Mouse (Mus musculus): Measurements from ENCODE around the gene D1Pas1. TPM values are rescaled to one million over a fixed set of nuclear protein-coding genes. Genes with fewer than 3 reads are reported as not detected.

Gene D1Pas1
- polyA plus RNA-seq, 1 experiment from 2014 or later, result 0.08 TPM

DNA sequence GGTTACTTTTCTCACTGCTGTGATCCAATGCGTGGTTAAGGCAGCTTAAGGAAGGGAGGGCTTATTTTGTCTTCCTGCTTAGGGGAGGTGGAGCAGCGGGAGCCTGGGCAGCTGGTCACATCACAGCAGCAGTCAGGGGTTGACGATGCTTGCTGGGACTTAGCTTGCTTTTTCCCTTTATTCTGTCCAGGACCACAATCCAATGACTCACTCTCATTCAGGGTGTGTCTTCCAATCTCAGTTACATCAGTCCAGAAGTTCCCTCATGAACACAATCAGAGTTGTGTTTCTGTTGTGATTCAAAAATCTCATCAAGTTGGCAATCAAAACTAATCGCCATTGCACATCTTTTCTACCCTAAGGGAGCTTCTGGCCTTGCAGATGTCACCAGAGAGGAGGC lies 48.9 kb downstream of the D1Pas1 start:
- no peak for ATAC-seq (ENCODE audit: insufficient number of reproducible peaks, low FRiP score, low TSS enrichment, low read depth)
- Histone ChIP-seq H3K36me3 (no peaks in the 10 kb centered on the region), H3K9me3 (no peaks in the 10 kb centered on the region), H3K4me2 (no peak overlapping the region), H3K9ac (no peak overlapping the region), H3K4me1 (no peaks in the 10 kb centered on the region), H3K4me3 (no peak overlapping the region), H3K27me3 (no peaks in the 10 kb centered on the region), H3K27ac (no peak overlapping the region)
- 68% methylated on average over 4 of the region's 4 CpGs for WGBS

DNA sequence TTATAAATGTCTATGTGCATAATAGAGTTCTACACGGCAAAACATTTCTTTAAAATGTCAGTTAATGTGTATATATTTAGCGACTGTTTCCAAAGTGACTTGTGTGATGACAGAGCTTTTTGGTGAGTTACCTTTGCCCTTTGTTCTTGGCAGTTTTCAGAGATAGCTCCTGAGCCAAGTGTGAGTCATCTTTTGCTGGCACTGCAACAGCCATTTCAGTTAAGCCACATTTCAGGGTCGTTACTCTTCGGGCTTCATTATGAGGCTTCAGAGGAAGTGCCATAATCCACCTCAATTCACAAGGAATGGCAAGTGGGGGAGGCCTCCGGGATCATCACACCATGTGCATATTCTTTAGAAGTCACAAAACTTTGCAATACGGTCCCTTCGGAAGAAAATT lies 52.8 kb downstream of the D1Pas1 start:
- no peaks in the 10 kb centered on the region for H3K27me3 ChIP-seq
- no peaks in the 10 kb centered on the region for H3K9me3 ChIP-seq
- no peak overlapping the region for H3K4me2 ChIP-seq
- H3K36me3 ChIP-seq, result no peaks in the 10 kb centered on the region
- H3K4me1 ChIP-seq, result no peaks in the 10 kb centered on the region
- no peak overlapping the region for H3K4me3 ChIP-seq
- no peak overlapping the region for H3K27ac ChIP-seq
- no peak overlapping the region for H3K9ac ChIP-seq
- ATAC-seq (ENCODE audit: insufficient number of reproducible peaks, low FRiP score, low TSS enrichment, low read depth), result no peak
- 66% methylated on average over 7 of the region's 7 CpGs for WGBS

Other genes starting within 250 kb of the D1Pas1 start
- gene Rrp15, start 218.1 kb upstream of the D1Pas1 start, polyA plus RNA-seq (2015; fragmentation: Nextera tagmentation; extraction: Ambion mirVana), result 61.3 and 64.6 TPM in 2 replicates
- gene Spata17, start 248.0 kb downstream of the D1Pas1 start, polyA plus RNA-seq (2015; fragmentation: Nextera tagmentation; extraction: Ambion mirVana), result 0.23 and 0.34 TPM in 2 replicates
- gene Gpatch2, start 248.1 kb downstream of the D1Pas1 start, polyA plus RNA-seq (2015; fragmentation: Nextera tagmentation; extraction: Ambion mirVana), result 16.0 and 16.5 TPM in 2 replicates